Mouse (Mus musculus) CH12.LX (cell line): ENCODE results near the gene Cds1.

Experiments
- CHD2 ChIP-seq: IDR thresholded peaks from 2 replicates; pipeline ENCODE4 v1.6.1; 2011; ENCODE audit warnings: low read length, improper control_type of control experiment
- CTCF ChIP-seq, 2 experiments: IDR thresholded peaks in 1 of 2; conservative IDR thresholded peaks in 1 of 2; 2 replicates each; pipeline ENCODE4 v1.5.1; 2011 to 2012; ENCODE audit warnings: low read depth in 2 of 2, low read length in 2 of 2, improper control_type of control experiment in 1 of 2, inconsistent platforms in 1 of 2, mild to moderate bottlenecking in 1 of 2, moderate library complexity in 1 of 2
- E2F4 ChIP-seq: IDR thresholded peaks from 2 replicates; pipeline ENCODE4 v1.6.1; 2011; ENCODE audit warnings: low read depth, low read length, improper control_type of control experiment; ENCODE audit not compliant: insufficient replicate concordance
- MAX ChIP-seq: IDR thresholded peaks from 2 replicates; pipeline ENCODE4 v1.6.1; 2011; ENCODE audit warnings: low read length, improper control_type of control experiment
- PAX5 ChIP-seq: IDR thresholded peaks from 2 replicates; pipeline ENCODE4 v1.6.1; 2012; ENCODE audit warnings: low read length, inconsistent platforms, mixed read lengths
- TCF12 ChIP-seq: IDR thresholded peaks from 2 replicates; pipeline ENCODE4 v1.6.1; 2014; ENCODE audit warnings: low read depth, mild to moderate bottlenecking, inconsistent platforms, low read length, improper control_type of control experiment

DNA sequence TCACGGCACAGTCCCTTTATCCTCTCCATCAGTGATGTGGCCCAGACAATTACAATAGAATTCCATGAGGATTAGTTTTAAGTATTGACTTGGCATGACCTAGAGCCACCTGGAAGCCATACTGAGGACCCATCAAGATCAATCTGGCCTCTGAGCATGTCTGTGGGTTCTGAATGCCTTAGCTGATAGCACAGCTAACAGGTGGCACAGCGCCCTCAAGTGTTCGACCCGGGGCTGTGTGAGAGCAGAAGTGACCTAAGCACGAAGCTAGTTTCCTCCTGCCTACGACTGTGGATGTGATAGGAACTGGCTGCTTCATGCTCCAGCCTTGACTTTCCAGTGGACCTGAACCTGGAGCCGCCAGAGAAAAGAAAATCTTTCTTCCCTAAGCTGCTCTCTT, 89.7 kb downstream of the Cds1 start:
- TF ChIP-seq CTCF (conservative IDR thresholded peaks at IDR 0.05 in 1 of 2, IDR thresholded peaks at IDR 0.05 in 1 of 2; ENCODE audit: low read depth in 2 of 2, low read length in 2 of 2) (no peak), E2F4 (no peak), PAX5 (no peak), CHD2 (no peak), MAX (no peak), TCF12 (no peak)
